Mouse (Mus musculus): ENCODE measurements around the gene Vwde. TPM values are rescaled to one million over a fixed set of nuclear protein-coding genes. Genes with fewer than 3 reads are reported as not detected.

Gene Vwde
- polyA plus RNA-seq, 1 experiment: not detected

DNA sequence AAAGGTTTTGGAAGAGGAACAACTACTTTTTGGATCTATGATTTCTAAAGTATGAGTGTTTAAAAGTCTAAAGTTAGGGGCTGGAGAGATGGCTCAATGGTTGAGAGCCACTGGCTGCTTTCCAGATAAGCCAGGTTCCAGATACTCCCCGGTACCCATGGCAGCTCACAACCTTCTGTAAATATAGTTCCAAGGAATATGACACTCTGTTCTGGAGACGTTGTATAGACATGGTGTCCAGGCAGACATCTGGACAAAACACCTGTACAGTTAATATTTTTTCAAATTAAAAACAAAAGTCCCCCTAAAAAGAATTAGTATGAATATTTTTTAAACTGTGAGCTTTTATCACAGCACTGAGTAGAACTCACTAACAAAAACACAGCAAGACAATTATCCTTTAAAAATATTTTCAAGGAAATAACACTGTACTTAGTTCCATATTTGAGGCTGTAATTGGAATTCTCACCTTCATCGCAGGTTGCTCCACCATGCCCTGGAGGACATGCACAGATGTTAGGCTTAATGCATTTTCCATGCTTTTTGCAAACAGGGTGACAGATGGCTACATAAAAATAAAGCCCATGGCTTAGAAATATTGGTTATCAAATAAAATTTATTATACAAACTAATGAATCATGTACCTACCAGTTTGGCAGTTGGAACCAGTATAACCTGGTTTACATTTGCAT is 55.2 kb downstream of the Vwde start:
- Histone ChIP-seq H3K4me1 (ENCODE audit: control insufficient read depth, insufficient read depth, low read length) (no peaks in the 10 kb centered on the region), H3K36me3 (ENCODE audit: control insufficient read depth, insufficient read depth, low read length) (no peaks in the 10 kb centered on the region), H3K4me3 (ENCODE audit: control insufficient read depth, low read depth, low read length) (no peak overlapping the region), H3K27me3 (ENCODE audit: control insufficient read depth, insufficient read depth, low read length) (no peaks in the 10 kb centered on the region), H3K27ac (ENCODE audit: control insufficient read depth, insufficient read depth, low read depth, low read length) (no peak overlapping the region)
- TF ChIP-seq CTCF (IDR thresholded peaks at IDR 0.05; ENCODE audit: control insufficient read depth, insufficient read depth, insufficient replicate concordance, low read depth, low read length) (no peak), POLR2A (IDR thresholded peaks at IDR 0.05; ENCODE audit: control insufficient read depth, low read depth, low read length) (no peak)

DNA sequence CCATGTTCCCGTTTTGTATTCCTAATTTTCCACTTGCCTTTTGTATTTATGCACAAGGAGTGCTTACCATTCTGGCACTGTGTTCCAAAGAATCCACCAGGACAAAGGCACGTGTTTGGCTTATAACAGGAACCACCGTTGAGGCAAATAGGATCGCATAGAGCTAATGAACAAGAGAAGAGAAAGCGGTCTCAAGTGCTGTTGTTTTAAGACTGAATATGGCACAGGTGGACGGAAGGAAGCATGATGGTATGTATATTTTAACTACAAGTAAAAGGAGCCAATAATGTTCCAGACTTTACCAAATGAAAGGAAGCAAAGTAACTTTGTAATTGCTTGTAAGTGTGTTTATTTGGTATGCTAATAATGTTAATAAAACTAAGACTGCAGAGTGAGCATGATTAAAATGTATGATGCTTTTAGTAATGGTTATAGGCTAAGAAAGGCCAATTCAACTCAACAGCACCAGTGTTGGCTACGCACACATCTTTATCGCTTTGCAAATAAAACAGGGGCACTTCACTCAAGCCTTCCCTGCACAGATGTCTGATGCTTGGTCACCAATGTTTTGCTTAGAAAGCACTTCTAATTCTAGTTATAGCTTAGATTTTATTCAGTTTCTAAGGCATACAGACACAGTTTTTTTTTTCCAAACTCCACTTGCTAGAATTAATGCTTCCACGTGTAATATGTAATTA is 58.4 kb downstream of the Vwde start:
- H3K27me3 ChIP-seq (ENCODE audit: control insufficient read depth, insufficient read depth, low read length): no peaks in the 10 kb centered on the region
- TF ChIP-seq CTCF (IDR thresholded peaks at IDR 0.05; ENCODE audit: control insufficient read depth, insufficient read depth, insufficient replicate concordance, low read depth, low read length): no peak
- TF ChIP-seq POLR2A (IDR thresholded peaks at IDR 0.05; ENCODE audit: control insufficient read depth, low read depth, low read length): no peak
- no peaks in the 10 kb centered on the region for H3K4me1 ChIP-seq (ENCODE audit: control insufficient read depth, insufficient read depth, low read length)
- H3K36me3 ChIP-seq (ENCODE audit: control insufficient read depth, insufficient read depth, low read length): no peaks in the 10 kb centered on the region
- H3K4me3 ChIP-seq (ENCODE audit: control insufficient read depth, low read depth, low read length): no peak overlapping the region
- no peak overlapping the region for H3K27ac ChIP-seq (ENCODE audit: control insufficient read depth, insufficient read depth, low read depth, low read length)

DNA sequence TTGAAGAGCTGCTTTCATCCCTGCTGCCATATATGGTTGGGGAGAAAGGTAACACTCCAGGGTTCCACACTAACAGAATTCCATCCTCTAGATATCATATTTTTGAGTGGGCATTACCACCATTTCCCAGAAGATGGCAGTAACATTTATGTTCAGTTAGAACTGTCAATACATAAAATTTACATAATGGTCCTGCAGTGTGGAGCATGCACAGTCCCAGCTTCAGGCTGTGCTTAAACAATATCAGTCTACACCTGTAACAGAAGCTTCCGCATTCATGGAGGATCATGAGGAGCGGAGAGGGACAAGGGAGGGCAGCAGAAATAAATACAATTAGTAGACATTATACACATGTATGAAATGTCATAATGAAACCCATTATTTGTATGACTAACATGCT is 65.3 kb downstream of the Vwde start:
- Histone ChIP-seq H3K27me3 (ENCODE audit: control insufficient read depth, insufficient read depth, low read length) (no peaks in the 10 kb centered on the region), H3K36me3 (ENCODE audit: control insufficient read depth, insufficient read depth, low read length) (no peaks in the 10 kb centered on the region), H3K27ac (ENCODE audit: control insufficient read depth, insufficient read depth, low read depth, low read length) (no peak overlapping the region), H3K4me1 (ENCODE audit: control insufficient read depth, insufficient read depth, low read length) (no peaks in the 10 kb centered on the region), H3K4me3 (ENCODE audit: control insufficient read depth, low read depth, low read length) (no peak overlapping the region)
- TF ChIP-seq POLR2A (IDR thresholded peaks at IDR 0.05; ENCODE audit: control insufficient read depth, low read depth, low read length): no peak
- TF ChIP-seq CTCF (IDR thresholded peaks at IDR 0.05; ENCODE audit: control insufficient read depth, insufficient read depth, insufficient replicate concordance, low read depth, low read length): no peak

DNA sequence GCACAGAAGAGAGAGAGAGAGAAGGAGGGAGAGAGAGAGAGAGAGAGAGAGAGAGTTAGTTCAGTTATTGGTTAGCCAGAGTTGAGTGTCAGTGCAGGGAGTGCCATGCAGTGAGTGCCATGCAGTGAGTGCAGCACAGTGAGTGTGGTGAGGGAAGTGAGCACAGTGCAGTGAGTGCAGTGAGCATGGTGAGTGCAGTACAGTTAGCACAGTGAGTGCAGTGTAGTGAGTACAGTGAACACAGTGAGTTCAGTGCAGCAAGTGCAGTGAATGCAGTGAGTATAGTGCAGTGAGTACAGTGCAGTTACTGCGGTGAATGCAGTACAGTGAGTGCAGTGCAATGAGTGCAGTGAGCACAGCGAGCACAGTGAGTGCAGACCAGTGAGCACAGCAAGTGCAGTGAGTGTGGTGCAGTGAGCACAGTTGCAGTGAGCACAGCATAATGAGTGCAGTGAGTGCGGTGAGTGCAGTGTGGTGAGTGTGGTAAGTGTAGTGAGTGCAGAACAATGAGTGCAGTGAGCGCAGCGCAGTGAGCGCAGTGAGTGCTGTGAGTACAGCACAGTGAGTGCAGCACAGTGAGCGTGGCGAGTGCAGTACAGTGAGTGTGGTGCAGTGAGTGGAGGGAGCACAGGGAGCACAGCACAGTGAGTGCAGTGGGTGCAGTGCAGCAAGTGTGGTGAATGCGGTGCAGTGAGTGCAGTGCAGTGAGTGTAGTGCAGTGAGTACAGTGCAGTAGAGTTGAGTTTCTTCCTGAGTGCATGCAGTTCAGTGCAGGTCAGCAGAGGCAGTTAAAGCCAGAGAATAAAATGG is 70.7 kb downstream of the Vwde start:
- no peak overlapping the region for H3K4me3 ChIP-seq (ENCODE audit: control insufficient read depth, low read depth, low read length)
- TF ChIP-seq POLR2A (IDR thresholded peaks at IDR 0.05; ENCODE audit: control insufficient read depth, low read depth, low read length) (no peak), CTCF (IDR thresholded peaks at IDR 0.05; ENCODE audit: control insufficient read depth, insufficient read depth, insufficient replicate concordance, low read depth, low read length) (no peak)
- no peaks in the 10 kb centered on the region for H3K4me1 ChIP-seq (ENCODE audit: control insufficient read depth, insufficient read depth, low read length)

DNA sequence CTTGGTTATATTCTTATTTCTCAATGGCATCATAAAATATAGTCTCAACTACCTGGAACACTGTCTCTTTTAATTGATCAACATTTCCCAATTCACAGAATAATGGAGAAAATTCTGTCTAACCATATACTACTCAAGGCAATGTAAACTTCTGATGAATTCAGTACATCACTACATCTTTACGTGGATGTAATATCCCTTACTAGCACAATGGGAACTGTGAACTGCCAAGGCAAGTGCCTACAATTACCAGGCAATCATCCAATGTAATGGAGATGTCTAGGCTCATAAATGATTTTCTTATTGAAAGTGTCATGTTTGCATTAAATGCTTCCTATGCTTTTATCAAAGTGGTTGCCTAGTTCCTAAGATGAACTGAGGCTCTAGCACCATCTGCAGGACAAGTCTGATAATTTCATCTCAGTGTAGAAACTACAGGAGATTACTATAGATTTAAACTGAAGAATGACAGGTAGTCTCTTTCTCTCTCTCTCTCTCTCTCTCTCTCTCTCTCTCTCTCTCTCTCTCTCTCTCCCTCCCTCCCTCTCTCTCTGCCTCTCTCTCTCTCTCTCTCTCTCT is 72.6 kb downstream of the Vwde start:
- H3K4me1 ChIP-seq (ENCODE audit: control insufficient read depth, insufficient read depth, low read length): no peaks in the 10 kb centered on the region
- no peak overlapping the region for H3K27ac ChIP-seq (ENCODE audit: control insufficient read depth, insufficient read depth, low read depth, low read length)
- TF ChIP-seq CTCF (IDR thresholded peaks at IDR 0.05; ENCODE audit: control insufficient read depth, insufficient read depth, insufficient replicate concordance, low read depth, low read length) (no peak), POLR2A (IDR thresholded peaks at IDR 0.05; ENCODE audit: control insufficient read depth, low read depth, low read length) (no peak)
- H3K27me3 ChIP-seq (ENCODE audit: control insufficient read depth, insufficient read depth, low read length): no peaks in the 10 kb centered on the region
- no peak overlapping the region for H3K4me3 ChIP-seq (ENCODE audit: control insufficient read depth, low read depth, low read length)
- no peaks in the 10 kb centered on the region for H3K36me3 ChIP-seq (ENCODE audit: control insufficient read depth, insufficient read depth, low read length)

More for the DNA sequence above, 70.7 kb downstream of the Vwde start:
- Histone ChIP-seq H3K36me3 (ENCODE audit: control insufficient read depth, insufficient read depth, low read length) (no peaks in the 10 kb centered on the region), H3K27me3 (ENCODE audit: control insufficient read depth, insufficient read depth, low read length) (no peaks in the 10 kb centered on the region), H3K27ac (ENCODE audit: control insufficient read depth, insufficient read depth, low read depth, low read length) (no peak overlapping the region)

DNA sequence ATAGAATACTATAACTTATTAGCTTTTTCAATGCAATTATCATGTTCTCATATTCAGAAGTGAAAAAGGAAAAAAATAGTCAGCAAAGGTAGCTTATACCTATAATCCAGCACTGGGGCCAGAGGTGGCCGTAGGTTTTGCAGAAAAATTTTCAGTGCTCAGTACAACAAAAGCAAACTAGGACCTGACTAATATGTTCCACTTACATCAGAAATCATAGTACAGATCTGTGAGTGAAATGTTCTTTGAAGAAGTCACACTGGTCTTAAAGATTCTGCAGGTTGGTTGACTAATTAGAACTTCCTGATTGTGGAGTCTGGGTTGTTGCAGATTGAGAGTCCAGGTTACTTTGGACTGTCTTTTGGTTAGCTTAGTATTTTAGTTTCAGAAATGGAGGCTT is 87.5 kb downstream of the Vwde start:
- no peaks in the 10 kb centered on the region for H3K27me3 ChIP-seq (ENCODE audit: control insufficient read depth, insufficient read depth, low read length)
- H3K36me3 ChIP-seq (ENCODE audit: control insufficient read depth, insufficient read depth, low read length): no peaks in the 10 kb centered on the region
- TF ChIP-seq CTCF (IDR thresholded peaks at IDR 0.05; ENCODE audit: control insufficient read depth, insufficient read depth, insufficient replicate concordance, low read depth, low read length): no peak
- TF ChIP-seq POLR2A (IDR thresholded peaks at IDR 0.05; ENCODE audit: control insufficient read depth, low read depth, low read length): no peak
- H3K4me1 ChIP-seq (ENCODE audit: control insufficient read depth, insufficient read depth, low read length): no peaks in the 10 kb centered on the region
- no peak overlapping the region for H3K27ac ChIP-seq (ENCODE audit: control insufficient read depth, insufficient read depth, low read depth, low read length)
- H3K4me3 ChIP-seq (ENCODE audit: control insufficient read depth, low read depth, low read length): no peak overlapping the region

DNA sequence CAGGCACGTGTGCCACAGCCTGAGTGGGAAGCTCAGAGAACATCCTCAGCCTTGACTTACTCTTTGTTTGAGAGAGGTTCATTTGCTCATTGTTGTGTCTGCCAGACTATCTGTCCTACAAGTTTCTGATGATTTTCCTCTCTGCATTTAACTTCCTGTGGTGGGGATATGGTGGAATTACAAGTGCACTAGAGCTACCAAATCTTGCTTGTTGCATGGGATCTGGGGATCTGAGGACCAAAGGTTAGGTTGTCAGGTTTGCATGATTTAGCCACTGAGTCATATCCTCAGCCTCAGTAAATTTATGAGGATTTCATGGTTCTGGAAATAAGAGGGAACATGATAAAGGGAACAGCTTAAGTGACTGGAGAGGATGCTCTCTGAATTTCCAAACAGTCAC is 116.1 kb downstream of the Vwde start:
- Histone ChIP-seq H3K36me3 (ENCODE audit: control insufficient read depth, insufficient read depth, low read length) (no peaks in the 10 kb centered on the region), H3K4me3 (ENCODE audit: control insufficient read depth, low read depth, low read length) (no peak overlapping the region), H3K27me3 (ENCODE audit: control insufficient read depth, insufficient read depth, low read length) (no peaks in the 10 kb centered on the region), H3K4me1 (ENCODE audit: control insufficient read depth, insufficient read depth, low read length) (no peaks in the 10 kb centered on the region), H3K27ac (ENCODE audit: control insufficient read depth, insufficient read depth, low read depth, low read length) (no peak overlapping the region)
- TF ChIP-seq CTCF (IDR thresholded peaks at IDR 0.05; ENCODE audit: control insufficient read depth, insufficient read depth, insufficient replicate concordance, low read depth, low read length) (no peak), POLR2A (IDR thresholded peaks at IDR 0.05; ENCODE audit: control insufficient read depth, low read depth, low read length) (no peak)

Other genes starting within 250 kb of the Vwde start
- 5.3 and 6.1 TPM in 2 replicates for gene Tmem106b, start 155.2 kb downstream of the Vwde start, polyA plus RNA-seq (2012; rRNA removed)

Data from testis, adult 2 months (tissue).